Mouse (Mus musculus): ENCODE results near the gene Medag.
A peak's percentile ranks its signal among the peaks of the same experiment; 100 is the strongest.

The Medag gene

DNA sequence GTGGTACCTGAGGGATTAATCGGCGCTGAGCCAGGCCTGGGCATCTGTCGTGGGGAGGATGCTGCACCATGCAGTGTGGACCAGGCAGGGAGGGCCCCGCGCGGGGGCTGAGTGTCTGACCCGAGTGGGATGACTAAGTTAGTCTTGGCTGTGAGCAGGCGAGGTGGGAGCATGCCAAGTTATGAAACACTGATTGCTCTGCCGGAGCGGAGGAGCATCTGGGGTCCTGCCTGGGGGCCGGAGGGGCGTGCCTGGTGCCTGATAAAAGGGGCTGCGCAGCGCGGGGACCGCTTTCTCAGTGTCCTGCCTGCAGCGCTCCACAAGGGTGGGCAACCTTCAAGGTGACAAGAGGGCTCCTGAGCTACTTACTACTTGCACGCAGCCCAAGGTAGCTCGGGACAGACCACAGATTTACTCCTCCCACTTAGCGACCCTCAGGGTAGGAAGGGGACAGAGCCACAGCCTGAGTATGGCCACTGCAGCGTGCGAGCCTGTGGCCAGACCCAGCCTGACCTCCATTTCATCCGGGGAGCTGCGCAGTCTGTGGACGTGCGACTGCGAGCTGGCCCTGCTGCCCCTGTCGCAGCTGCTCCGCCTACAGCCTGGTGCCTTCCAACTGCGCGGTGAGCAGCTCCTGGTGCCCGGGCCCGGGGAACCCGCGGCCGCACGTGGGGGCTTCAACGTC, at the start of gene Medag:
Gene Medag (plus strand): TSS at position 241 of the 685 bp plus-strand sequence.
- DNase-seq (ENCODE audit: low spot score in 2 of 2), result peak; percentile 89 to 91

DNA sequence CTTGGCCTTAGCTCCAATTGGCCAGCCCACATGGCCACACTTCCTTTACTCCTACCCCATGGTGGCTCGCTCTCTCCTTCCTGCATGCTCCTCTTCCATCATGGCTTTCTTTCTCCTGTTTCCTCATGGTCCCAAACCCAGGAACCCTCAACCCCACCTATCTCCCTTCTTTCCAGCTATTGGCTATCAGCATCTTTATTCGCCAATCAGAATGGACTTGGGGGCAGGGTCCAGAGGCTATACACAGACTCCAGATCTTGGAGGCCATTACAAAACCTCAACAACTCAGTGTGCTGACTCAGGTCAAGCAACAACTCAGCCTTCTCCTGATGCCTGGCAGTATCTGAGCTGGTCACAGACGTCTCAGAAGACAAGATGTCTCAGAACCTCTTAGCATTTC, 48.9 kb upstream of the Medag start:
- DNase-seq (ENCODE audit: low spot score in 2 of 2), result no peak

DNA sequence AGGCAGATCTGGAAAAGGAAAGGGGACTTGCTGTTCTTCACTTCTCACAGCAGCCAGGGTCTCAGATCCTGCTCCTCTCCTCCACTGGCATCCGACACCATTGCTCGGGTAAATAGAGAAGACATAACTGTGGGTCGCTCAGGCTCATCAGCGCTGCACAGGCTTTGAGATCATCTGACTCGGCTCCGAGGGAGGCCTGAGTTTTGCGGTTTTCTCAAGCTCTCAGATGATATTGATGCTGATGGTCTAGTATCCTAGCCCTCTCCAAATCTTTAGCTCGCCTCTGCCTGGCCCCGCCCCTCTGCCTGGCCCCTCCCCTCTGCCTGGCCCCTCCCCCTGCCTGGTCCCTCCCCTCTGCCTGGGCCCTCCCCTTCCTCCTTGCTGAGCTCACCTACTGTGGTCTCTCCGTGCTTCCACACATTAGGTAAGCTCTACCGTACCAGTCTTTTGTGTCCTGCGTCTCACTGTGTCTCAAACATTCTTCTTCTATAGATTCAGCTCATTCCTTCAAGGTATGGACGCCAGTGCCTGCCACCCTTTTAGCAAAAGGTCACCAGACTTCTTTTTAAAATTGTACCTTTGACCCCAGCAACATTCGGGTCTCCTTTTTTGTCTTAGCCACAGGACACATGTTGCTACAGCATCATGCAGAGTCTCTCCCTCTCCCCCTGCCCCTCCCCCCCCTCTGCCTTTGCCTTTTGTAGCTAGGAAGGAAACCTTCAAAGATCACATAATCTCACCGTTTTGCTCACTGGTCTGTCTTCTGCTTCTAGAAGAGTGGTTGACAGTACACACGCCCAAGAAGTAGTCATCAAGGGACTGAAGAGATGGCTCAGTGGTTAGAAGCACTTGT, 47.4 kb upstream of the Medag start:
- DNase-seq (ENCODE audit: low spot score in 2 of 2), result no peak

DNA sequence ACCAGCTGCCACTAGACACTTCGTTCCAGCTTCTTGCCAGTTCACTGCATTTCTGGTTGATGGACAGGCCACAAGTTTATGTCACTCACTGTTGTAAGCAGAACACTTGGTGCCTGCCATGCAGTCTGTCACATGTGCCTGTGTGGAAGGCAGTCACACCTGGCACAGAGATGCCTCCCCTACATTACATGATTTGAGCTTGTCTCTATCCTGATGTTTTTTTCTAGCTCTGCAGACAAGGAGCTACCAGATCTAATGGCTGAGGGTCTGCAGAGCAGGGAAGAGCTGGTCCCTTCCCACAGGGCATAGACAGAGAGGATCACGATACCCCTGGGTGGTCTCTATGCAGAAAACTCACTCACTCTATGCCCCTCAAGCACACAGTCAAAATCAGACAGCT, 44.5 kb upstream of the Medag start:
- DNase-seq (ENCODE audit: low spot score in 2 of 2), result no peak

DNA sequence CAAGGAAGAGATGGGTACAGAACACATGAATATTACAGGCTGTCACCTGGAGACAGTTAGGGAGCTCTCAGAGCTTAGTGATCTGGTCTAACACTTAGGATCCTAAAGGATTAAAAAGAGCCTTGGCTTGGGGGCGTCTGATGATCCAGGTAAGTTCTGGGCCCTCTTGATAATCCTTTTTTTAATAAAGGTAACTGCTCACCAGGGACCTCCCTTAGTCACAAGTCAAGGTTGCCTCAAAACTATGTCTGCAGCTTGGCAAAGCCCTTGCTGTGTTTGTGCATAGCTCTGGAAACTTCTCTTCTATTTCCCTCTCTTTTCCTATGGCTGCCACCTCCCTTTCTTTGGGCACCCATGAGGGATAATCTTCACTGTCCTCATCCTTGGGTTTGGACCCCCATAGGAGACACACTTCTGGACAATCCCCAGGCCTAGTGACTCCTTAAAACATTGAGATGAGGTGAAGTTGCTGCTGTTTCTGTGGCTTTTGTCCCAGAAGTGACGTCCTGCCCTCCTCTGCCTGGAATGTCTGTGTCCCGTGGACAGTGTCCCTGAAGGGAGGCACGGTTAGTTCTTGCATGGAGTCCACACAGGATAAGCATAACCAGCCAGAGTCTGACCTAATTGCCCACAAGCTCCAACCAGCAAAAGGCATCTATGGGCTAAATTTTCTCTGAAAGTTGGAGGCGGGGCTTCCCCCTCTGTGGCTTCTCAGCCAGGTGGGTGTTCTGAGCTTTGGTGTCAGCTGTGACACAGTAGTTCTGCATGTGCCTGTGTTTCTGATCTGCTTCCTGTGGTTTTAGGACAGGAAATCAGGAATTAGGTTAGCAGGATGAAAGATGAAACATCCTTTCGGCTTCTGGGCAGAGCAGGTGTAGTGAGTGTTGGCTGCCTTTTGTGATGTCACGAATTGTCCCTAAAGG, 43.7 kb upstream of the Medag start:
- no peak for DNase-seq (ENCODE audit: low spot score in 2 of 2)

DNA sequence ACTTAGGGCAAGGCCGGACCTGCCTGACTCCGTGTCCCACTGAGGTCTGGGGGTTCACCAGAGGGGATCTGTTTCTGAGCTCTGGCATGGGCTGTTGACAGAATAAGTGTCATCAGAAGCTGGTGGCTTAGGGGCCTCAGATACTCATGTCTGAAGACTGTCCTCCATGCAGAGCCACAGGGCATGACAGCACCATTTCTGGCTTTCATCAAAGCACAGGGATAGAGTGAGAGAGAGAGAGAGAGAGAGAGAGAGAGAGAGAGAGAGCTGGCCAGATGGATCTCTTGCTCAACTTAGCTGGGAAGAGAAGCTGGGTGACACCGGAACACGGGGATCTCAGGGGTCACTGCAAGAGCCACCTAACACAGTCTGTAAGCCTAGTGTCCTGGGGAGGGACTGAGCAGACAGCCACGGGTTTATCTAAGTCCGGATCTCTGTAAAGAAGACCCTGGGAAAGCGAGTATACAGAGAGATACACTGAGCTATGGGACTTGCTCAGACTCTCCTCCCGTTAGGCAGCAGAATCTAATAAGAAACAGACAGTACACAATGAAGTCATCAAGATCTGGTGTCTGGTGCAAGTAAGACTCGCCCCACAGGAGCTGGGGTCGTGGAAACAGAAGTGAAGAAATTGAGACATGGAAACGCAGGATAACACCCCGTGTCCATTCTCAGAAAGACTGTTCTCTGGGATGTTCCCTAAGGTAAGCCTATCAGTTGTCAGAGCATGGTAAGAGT, 42.8 kb upstream of the Medag start:
- DNase-seq (ENCODE audit: low spot score in 2 of 2), result no peak

DNA sequence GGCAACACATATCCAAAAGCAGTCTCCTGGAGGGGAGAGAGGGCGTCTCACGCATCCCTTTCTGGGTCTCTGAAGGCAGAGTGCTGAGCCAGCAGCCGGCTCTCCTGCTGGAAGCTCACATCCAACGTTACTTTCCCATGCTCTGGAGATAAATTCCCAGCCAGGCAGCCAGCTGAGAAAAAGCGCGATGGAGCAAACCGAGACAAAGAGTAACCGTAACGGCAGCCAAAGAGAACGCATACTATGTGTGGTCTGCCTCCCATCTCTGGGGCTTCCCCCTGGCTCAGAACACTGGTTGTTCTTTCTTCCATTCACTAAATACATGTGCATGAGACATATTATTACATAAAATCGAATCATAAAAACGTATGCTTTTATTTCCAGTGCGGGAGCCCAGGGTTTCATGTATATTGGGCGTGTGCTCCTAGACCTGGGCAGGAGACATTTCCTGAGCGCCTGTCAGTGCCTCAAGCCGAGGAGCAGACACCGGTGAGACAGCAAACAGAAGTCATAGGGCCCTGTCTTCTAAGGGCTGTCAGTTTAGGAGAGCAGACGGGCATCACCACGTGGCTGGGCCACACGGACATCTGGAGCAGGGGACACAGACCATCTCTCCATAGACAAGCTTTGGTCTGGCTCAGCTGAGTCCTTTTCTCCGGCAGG, 42.0 kb upstream of the Medag start:
- DNase-seq (ENCODE audit: low spot score in 2 of 2), result no peak

DNA sequence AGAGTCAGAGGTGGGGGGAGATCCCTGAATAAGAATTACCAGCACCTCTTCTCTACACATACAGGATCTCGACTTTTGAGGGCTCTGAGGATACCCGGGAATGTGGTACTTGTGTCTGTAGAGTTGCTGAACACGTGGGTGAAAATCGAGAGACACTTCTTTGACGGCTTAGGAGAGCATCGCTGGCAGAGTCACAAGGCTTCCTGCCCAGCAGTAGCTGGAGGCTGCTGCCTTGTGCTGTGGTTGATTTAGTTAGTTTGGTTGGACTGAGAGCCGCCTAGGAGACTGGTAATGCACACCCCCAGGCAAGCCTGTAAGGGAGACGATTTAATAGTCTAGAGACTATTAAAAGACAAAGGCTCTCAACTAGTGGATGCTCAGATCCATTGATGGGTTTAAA, 39.5 kb upstream of the Medag start:
- DNase-seq (ENCODE audit: low spot score in 2 of 2), result no peak

DNA sequence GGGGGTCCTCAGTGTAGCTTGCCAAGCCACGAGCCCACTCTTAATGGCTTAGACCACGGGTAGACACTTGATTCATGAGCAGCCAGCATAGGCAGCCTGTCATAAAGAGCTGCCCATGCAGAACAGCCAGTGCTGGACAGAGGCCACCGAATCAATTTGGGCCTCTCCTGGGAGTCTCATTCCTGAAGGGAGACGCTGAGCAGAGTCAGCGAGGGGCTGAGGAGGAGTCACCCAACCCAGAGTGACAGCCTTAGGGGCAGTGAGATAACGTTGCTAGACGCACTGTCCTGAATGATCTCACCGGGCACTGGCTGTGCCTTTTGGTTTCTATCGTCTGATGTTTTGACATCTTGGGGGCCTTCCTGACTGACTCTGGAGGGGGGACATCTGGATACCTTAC, 38.3 kb upstream of the Medag start:
- DNase-seq (ENCODE audit: low spot score in 2 of 2), result no peak

DNA sequence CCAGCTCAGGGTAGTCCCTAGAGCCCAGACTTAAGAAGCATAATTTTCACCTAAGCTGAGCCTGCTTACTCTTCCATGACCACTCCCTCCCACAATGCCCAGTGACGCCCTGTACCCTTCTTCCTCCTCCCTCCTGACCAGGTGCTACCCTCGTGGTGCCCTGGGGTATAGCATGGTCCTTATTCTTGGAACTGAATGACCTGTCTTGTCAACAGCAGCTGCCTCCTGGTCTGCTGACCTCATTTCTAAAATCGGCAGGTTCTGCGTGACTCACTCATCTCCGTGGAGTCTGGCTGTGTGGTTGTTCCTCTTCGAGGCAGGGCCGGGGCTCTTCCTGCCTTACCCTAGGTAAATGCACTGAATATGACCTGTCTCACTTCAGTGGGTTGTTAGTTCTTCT, 37.5 kb upstream of the Medag start:
- no peak for DNase-seq (ENCODE audit: low spot score in 2 of 2)

DNA sequence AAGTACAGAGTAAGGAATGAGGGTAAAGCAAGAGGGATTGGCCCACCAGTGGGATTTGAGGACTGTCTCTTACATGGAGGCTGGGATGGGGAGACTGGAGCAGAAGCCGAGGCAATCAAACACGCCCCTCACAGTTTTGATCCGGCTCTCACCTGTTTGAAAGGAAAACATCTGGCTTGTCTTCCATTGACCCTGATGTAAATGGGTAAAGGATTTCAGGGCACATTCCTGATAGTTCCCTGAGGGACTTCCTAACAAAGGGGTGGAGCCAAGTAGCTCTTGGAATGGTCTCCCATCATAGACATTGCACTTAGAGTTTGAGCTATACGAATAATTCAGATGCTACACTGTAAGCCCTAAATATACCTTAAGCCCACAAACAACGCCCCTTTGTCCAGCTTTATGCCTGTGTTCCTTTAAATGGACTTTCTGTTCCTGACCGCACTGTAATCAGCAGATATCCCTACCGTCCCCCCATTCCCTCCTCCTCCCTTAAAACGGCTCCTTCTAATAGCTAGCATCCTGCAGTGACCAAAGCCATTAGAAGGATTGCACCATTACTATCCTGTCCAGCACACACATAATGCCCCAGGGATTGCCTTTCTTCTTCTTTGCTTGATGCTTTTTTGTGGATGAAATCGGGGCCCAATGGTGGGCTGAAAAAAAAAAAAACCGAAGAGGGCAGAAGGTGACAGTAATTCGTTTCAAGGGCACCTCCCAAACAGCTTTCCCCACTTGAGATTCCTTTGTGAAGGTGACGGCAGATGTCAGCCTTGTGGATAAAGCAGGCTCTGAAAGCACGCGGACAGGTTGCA, 36.3 kb upstream of the Medag start:
- no peak for DNase-seq (ENCODE audit: low spot score in 2 of 2)

DNA sequence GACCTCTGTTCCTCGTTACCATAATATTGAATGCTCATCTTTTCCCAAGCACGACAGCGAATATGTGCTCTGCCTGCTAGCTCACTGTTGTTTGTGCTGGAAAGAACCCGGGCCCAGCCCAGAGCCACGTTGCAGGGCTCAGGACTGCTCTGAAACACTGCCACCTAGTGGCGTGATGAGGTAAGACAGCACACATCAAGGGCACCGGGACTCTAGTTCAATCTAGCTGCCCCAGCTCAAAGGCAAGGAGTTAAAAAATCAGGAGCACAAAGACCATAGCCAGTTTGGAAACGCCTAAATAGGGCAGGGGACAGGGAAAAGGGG, 35.7 kb upstream of the Medag start:
- DNase-seq (ENCODE audit: low spot score in 2 of 2), result peak; percentile 75 to 82

DNA sequence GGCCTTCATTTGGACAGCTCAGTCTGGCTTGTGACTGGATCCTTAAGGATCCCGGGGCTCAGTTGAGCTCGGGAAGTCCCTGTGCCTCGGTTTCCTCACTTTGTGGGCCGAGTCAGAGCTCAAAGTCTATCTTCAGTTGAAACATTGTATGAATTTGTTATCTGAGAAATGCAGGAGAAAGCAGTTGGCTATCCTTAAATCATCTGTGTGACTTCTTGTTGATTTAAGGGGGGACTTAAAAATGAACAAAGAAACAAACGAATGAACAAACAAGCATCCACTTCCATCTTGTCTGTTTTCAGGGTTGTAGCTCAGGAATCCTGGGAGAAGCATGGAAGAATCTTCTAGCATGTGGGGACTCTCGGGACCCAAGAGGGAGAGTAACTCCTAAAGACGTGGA, 35.2 kb upstream of the Medag start:
- no peak for DNase-seq (ENCODE audit: low spot score in 2 of 2)

DNA sequence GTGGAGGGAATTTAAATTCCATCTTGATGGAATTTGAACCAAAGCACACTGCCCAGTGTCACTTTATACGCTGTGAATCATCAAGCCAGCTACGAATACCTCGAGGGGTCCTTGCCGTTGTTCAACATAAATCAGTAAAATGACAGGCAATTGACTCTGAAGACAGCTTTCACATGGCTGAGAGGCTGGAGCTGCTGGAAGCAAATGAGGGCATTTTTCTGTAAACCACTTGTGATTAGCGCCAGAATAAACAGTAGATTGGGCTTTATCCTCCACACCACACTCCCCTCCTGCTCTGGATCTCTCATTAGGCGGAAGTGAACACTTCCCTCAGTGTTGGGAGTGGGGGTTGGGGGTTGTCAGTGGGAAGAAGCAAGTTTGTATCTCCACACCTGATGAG, 34.3 kb upstream of the Medag start:
- DNase-seq (ENCODE audit: low spot score in 2 of 2), result no peak

DNA sequence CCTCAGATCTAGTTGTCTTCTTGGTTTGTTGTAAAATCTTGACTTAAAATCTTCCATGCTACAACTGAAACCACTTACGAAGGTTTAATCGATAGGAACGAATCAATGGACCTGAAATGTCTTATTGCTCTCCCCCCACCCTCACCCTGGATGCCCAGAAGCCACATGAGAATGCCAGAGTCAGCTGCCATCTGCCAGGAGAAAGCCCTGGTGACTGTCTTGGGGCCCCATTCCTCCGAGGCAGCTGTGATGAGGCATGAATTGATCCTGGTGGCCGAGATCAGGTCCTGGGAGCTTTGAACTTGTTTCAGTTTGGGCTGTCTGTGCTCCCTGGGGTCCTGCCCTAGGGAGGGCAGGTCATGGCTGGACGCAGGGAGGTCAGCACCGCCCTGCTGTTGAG, 33.0 kb upstream of the Medag start:
- DNase-seq (ENCODE audit: low spot score in 2 of 2), result no peak

DNA sequence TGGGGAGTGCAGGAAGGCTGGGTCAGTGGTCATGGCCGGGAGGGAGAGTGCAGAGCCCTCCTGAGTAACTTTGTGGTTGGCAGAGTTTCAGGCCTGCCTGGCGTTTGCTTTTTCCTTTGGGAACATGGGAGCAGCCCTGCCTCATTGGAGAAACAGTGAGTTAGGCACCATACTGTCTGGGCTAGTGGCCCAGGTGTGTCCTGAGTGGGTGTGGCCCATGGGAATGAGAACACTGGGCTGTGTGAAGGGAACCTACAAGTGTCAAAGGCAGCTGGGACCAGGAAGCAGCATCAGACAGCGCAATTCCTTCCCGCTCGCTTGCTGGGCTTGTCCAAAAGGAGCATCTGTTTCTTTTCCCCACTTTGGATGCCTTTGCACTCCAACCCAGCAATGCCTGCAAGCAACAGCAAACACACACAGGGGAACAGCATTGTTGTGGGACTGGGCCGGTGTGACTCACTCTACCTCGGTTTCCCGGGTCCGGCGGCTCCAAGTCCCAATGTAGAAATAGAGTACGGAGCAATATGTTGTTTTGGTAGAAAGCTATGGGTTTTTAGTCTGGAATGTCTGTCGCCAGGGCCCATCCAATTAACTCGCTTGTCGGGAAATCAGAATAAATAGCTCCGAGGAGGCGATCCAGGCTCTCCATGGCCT, 32.3 kb upstream of the Medag start:
- DNase-seq (ENCODE audit: low spot score in 2 of 2), result peak; percentile 66 to 71

DNA sequence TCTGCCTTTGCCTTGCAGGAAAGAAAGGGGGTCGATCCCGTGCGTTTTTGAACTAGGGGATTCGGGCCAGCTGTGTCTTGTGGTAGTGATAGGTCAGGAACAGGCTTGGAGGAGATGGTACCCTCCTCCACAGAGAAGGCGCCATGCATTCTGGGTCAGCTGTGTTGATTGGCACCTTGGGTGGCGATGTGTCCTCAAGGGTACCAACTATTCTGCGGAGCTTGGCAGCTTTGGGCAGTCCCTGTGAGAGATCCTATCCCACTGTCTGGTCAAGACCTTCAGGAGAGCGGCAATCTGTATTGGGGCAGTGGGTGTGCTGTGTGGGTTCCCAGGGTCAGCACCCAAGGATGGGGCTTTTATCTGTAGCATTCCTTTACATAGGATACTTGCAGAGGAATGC, 31.7 kb upstream of the Medag start:
- no peak for DNase-seq (ENCODE audit: low spot score in 2 of 2)

DNA sequence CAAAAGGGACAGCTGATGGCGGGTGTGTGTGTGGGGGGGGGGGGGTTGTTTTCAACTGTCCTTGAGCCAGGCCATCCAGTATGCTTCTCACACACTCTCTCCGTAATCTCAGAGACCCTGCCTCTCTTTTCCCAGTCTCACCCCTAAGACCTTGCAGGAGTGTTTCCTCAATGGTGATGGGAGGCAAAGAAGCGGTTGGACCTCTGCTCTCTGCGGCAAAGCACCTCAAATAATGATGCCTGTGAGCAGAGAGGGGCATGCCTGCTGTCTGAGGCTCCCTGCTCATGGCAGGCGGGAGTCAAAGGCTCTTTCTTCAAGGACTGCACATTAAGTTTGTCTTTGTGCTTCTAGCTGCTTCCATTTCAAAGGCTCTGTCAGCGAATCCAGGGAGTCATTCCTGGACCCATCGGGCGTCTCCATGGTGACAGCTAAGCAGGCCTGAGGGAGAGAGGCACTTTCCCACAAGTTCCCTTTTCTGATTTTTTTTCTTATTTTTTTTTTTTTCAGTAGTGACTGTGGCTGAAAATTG, 31.1 kb upstream of the Medag start:
- no peak for DNase-seq (ENCODE audit: low spot score in 2 of 2)

DNA sequence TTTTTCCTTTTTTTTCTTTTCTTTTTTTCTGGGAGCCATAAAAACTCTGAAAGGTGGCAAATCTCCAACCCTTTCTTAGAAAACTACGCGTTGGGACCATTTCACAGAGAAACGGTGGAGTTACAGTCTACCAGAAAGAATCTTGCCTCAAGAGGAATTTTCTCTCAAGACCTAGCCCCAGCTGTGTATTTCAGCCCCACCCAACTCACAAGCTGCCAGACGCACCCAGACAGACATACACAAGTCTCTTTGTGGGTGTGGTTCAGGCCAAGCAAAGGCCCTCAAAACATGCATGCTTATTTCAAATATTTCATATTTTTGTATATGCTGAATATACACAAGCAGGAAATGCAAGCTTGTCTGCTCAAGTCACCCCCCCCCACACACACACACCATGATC, 29.6 kb upstream of the Medag start:
- peak in 1 of 2 experiments; percentile 73 for DNase-seq (ENCODE audit: low spot score in 2 of 2)

DNA sequence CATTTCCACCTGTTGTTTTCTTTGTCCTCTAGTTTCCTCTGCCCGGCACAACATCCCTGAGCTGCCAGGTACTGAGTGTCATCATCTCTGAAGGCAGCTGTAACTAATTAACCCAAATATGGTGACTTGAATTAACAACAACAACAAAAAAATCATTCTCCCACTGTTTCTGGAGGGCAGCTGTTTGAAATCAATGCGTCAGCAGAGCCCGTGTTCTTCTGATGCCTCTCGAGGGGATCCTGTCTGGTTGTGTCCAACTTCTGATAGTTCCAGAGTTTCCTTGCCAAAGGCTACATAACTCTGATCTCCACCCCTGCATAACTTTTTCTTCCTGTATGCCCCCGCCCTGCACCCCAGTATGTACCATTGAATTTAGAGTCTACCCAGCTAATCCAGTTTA, 28.9 kb upstream of the Medag start:
- peak; percentile 71 to 75 for DNase-seq (ENCODE audit: low spot score in 2 of 2)
